Mouse (Mus musculus) hindbrain, embryonic 13.5 days (tissue): ENCODE measurements around the gene Tmem120b. TPM values are rescaled to one million over a fixed set of nuclear protein-coding genes. Genes with fewer than 3 reads are reported as not detected.
A peak's percentile ranks its signal among the peaks of the same experiment; 100 is the strongest.

Source experiments
- ATAC-seq: fragments of 200-750 bp; cut with Nextera tagmentation; 2 replicates; pipeline ENCODE4 v1.8.0; 2017; ENCODE audit warnings: moderate TSS enrichment; ENCODE audit not compliant: low FRiP score
- H3K27ac ChIP-seq: fragments of 300-500 bp; sonication (generic); 2 replicates; pipeline ENCODE4 v1.5.1; 2015; ENCODE audit warnings: inconsistent platforms, mild to moderate bottlenecking, moderate library complexity
- H3K27me3 ChIP-seq: fragments of 300-500 bp; sonication (generic); 2 replicates; pipeline ENCODE4 v1.6.1; 2015; ENCODE audit warnings: mild to moderate bottlenecking, inconsistent platforms
- H3K36me3 ChIP-seq: fragments of 300-500 bp; sonication (generic); 2 replicates; pipeline ENCODE4 v1.6.1; 2015; ENCODE audit warnings: mild to moderate bottlenecking, inconsistent platforms
- H3K4me1 ChIP-seq: fragments of 300-500 bp; sonication (generic); replicated peaks from 2 replicates; pipeline ENCODE4 v1.6.1; 2015; ENCODE audit warnings: inconsistent platforms
- H3K4me2 ChIP-seq: fragments of 300-500 bp; sonication (generic); 2 replicates; pipeline ENCODE4 v1.6.1; 2015; ENCODE audit warnings: inconsistent platforms, mild to moderate bottlenecking, moderate library complexity
- H3K4me3 ChIP-seq: fragments of 300-500 bp; sonication (generic); 2 replicates; pipeline ENCODE4 v1.5.1; 2015; ENCODE audit warnings: mild to moderate bottlenecking, inconsistent platforms
- H3K9ac ChIP-seq: fragments of 300-500 bp; sonication (generic); 2 replicates; pipeline ENCODE4 v1.6.1; 2015; ENCODE audit warnings: mild to moderate bottlenecking, inconsistent platforms
- H3K9me3 ChIP-seq: fragments of 300-500 bp; sonication (generic); 2 replicates; pipeline ENCODE4 v1.6.1; 2016; ENCODE audit warnings: inconsistent platforms
- WGBS: fragments of 180-500 bp; shearing (Covaris S2); methylation state at CpG from one replicate; pipeline ENCODE4 v1.1.7; 2015; 5-methylcytosine and 5-hydroxymethylcytosine counted together
- polyA plus RNA-seq: library from polyadenylated mRNA; unstranded; fragments of >200 nt; fragmentation: Nextera tagmentation; extraction: Ambion mirVana; gene quantifications from 2 replicates; pipeline ENCODE4 v1.2.1, GENCODE M21; 2015

The Tmem120b gene
- polyA plus RNA-seq, 1 experiment from 2014 or later, result 18.0 TPM

GRCm38 (mm10) chr5:123148073-123148722 lies 80.0 kb downstream of the Tmem120b start:
- Histone ChIP-seq H3K36me3 (peaks cover 50% of the 10 kb centered on the region), H3K4me2 (peak overlapping the region; percentile 61)

GRCm38 (mm10) chr5:123149451-123150400 lies 81.5 kb downstream of the Tmem120b start:
- Histone ChIP-seq H3K4me3 (peak overlapping the region; percentile 44), H3K4me2 (peak overlapping the region; percentile 61), H3K9me3 (no peaks in the 10 kb centered on the region), H3K4me1 (peaks cover 76% of the 10 kb centered on the region), H3K36me3 (peaks cover 63% of the 10 kb centered on the region), H3K9ac (peak overlapping the region; percentile 64), H3K27ac (peak overlapping the region; percentile 52), H3K27me3 (no peaks in the 10 kb centered on the region)
- peak; percentile 83 for ATAC-seq
- 9% methylated on average over 19 of the region's 19 CpGs for WGBS

More at GRCm38 (mm10) chr5:123148073-123148722, 80.0 kb downstream of the Tmem120b start:
- no peaks in the 10 kb centered on the region for H3K27me3 ChIP-seq
- H3K4me3 ChIP-seq, result no peak overlapping the region
- no peak for ATAC-seq
- peaks cover 90% of the 10 kb centered on the region for H3K4me1 ChIP-seq
- 79% methylated on average over 25 of the region's 25 CpGs for WGBS
- no peak overlapping the region for H3K27ac ChIP-seq
- peak overlapping the region; percentile 64 for H3K9ac ChIP-seq
- H3K9me3 ChIP-seq, result no peaks in the 10 kb centered on the region

- Histone ChIP-seq H3K27ac (peak overlapping the region; percentile 13; the same call in 1 of the 2 replicates), H3K4me3 (peak overlapping the region; percentile 44), H3K4me1 (peaks cover 67% of the 10 kb centered on the region), H3K9ac (peak overlapping the region; percentile 64), H3K9me3 (no peaks in the 10 kb centered on the region), H3K4me2 (peak overlapping the region; percentile 61), H3K27me3 (no peaks in the 10 kb centered on the region), H3K36me3 (peaks cover 69% of the 10 kb centered on the region)
- WGBS, result 58% methylated on average over 7 of the region's 7 CpGs
- no peak for ATAC-seq
Observed at GRCm38 (mm10) chr5:123150641-123151040, 82.4 kb downstream of the Tmem120b start.

- peak overlapping the region; percentile 64 for H3K9ac ChIP-seq
- H3K27me3 ChIP-seq, result no peaks in the 10 kb centered on the region
- ATAC-seq, result no peak
- H3K4me1 ChIP-seq, result peaks cover 63% of the 10 kb centered on the region
- H3K4me3 ChIP-seq, result peak overlapping the region; percentile 44
- peaks cover 72% of the 10 kb centered on the region for H3K36me3 ChIP-seq
- WGBS, result 48% methylated on average over 7 of the region's 7 CpGs
- H3K27ac ChIP-seq, result peak overlapping the region; percentile 13; the same call in 1 of the 2 replicates
- no peaks in the 10 kb centered on the region for H3K9me3 ChIP-seq
- peak overlapping the region; percentile 61 for H3K4me2 ChIP-seq
Observed at GRCm38 (mm10) chr5:123151077-123151476, 82.9 kb downstream of the Tmem120b start.

- Histone ChIP-seq H3K9ac (peak overlapping the region; percentile 64; the same call in 1 of the 2 replicates), H3K4me1 (peaks cover 55% of the 10 kb centered on the region), H3K27me3 (no peaks in the 10 kb centered on the region), H3K4me3 (no peak overlapping the region), H3K9me3 (no peaks in the 10 kb centered on the region), H3K36me3 (peaks cover 71% of the 10 kb centered on the region), H3K27ac (no peak overlapping the region), H3K4me2 (peak overlapping the region; percentile 61)
- ATAC-seq, result no peak
- 96% methylated on average over 19 of the region's 19 CpGs for WGBS
Observed at GRCm38 (mm10) chr5:123151707-123152362, 83.6 kb downstream of the Tmem120b start.

GRCm38 (mm10) chr5:123152901-123153300 lies 84.7 kb downstream of the Tmem120b start:
- Histone ChIP-seq H3K36me3 (peaks cover 71% of the 10 kb centered on the region), H3K27me3 (no peaks in the 10 kb centered on the region), H3K4me2 (no peak overlapping the region), H3K9ac (no peak overlapping the region), H3K9me3 (no peaks in the 10 kb centered on the region), H3K4me3 (no peak overlapping the region), H3K27ac (no peak overlapping the region), H3K4me1 (peaks cover 45% of the 10 kb centered on the region)
- WGBS, result 75% methylated on average over 1 of the region's 1 CpGs
- ATAC-seq, result no peak

GRCm38 (mm10) chr5:123155425-123155824 lies 87.2 kb downstream of the Tmem120b start:
- no peak overlapping the region for H3K4me2 ChIP-seq
- no peak overlapping the region for H3K27ac ChIP-seq
- peaks cover 82% of the 10 kb centered on the region for H3K36me3 ChIP-seq
- WGBS, result 63% methylated on average over 7 of the region's 7 CpGs
- no peak overlapping the region for H3K9ac ChIP-seq
- no peak overlapping the region for H3K4me3 ChIP-seq
- H3K4me1 ChIP-seq, result peaks cover 19% of the 10 kb centered on the region
- no peaks in the 10 kb centered on the region for H3K9me3 ChIP-seq
- H3K27me3 ChIP-seq, result no peaks in the 10 kb centered on the region
- no peak for ATAC-seq

- Histone ChIP-seq H3K4me1 (peaks cover 6% of the 10 kb centered on the region), H3K4me2 (no peak overlapping the region), H3K9me3 (no peaks in the 10 kb centered on the region), H3K9ac (no peak overlapping the region), H3K36me3 (peaks cover 91% of the 10 kb centered on the region), H3K27ac (no peak overlapping the region), H3K4me3 (no peak overlapping the region), H3K27me3 (no peaks in the 10 kb centered on the region)
- ATAC-seq, result no peak
- 87% methylated on average over 12 of the region's 12 CpGs for WGBS
Observed at GRCm38 (mm10) chr5:123156763-123157162, 88.5 kb downstream of the Tmem120b start.

- 89% methylated on average over 4 of the region's 4 CpGs for WGBS
- 0 out of 2 replicates have a peak, but pooled peaks cover under 1% of the 10 kb centered on the region for H3K4me1 ChIP-seq
- no peak overlapping the region for H3K27ac ChIP-seq
- H3K36me3 ChIP-seq, result peaks cover 91% of the 10 kb centered on the region
- H3K4me2 ChIP-seq, result no peak overlapping the region
- H3K9ac ChIP-seq, result no peak overlapping the region
- no peak for ATAC-seq
- H3K27me3 ChIP-seq, result no peaks in the 10 kb centered on the region
- no peaks in the 10 kb centered on the region for H3K9me3 ChIP-seq
- H3K4me3 ChIP-seq, result no peak overlapping the region
Observed at GRCm38 (mm10) chr5:123157972-123158371, 89.8 kb downstream of the Tmem120b start.

GRCm38 (mm10) chr5:123159446-123159845 lies 91.2 kb downstream of the Tmem120b start:
- H3K9ac ChIP-seq, result no peak overlapping the region
- WGBS, result 95% methylated on average over 4 of the region's 4 CpGs
- no peaks in the 10 kb centered on the region for H3K9me3 ChIP-seq
- H3K4me1 ChIP-seq, result no peaks in the 10 kb centered on the region
- peaks cover 93% of the 10 kb centered on the region for H3K36me3 ChIP-seq
- H3K4me3 ChIP-seq, result no peak overlapping the region
- no peak overlapping the region for H3K4me2 ChIP-seq
- ATAC-seq, result no peak
- H3K27ac ChIP-seq, result no peak overlapping the region
- H3K27me3 ChIP-seq, result no peaks in the 10 kb centered on the region

- Histone ChIP-seq H3K9me3 (no peaks in the 10 kb centered on the region), H3K36me3 (peaks cover 92% of the 10 kb centered on the region), H3K4me3 (no peak overlapping the region), H3K9ac (no peak overlapping the region), H3K27ac (no peak overlapping the region), H3K27me3 (no peaks in the 10 kb centered on the region), H3K4me2 (no peak overlapping the region), H3K4me1 (no peaks in the 10 kb centered on the region)
- ATAC-seq, result no peak
- WGBS, result 93% methylated on average over 15 of the region's 15 CpGs
Observed at GRCm38 (mm10) chr5:123159866-123160265, 91.7 kb downstream of the Tmem120b start.

- no peak overlapping the region for H3K27ac ChIP-seq
- peaks cover 89% of the 10 kb centered on the region for H3K36me3 ChIP-seq
- H3K4me3 ChIP-seq, result no peak overlapping the region
- 92% methylated on average over 15 of the region's 15 CpGs for WGBS
- H3K4me1 ChIP-seq, result no peaks in the 10 kb centered on the region
- no peak overlapping the region for H3K9ac ChIP-seq
- H3K9me3 ChIP-seq, result no peaks in the 10 kb centered on the region
- no peak for ATAC-seq
- H3K4me2 ChIP-seq, result no peak overlapping the region
- no peaks in the 10 kb centered on the region for H3K27me3 ChIP-seq
Observed at GRCm38 (mm10) chr5:123160341-123160740, 92.1 kb downstream of the Tmem120b start.
